Mouse (Mus musculus): ENCODE data around the gene Zfp667. TPM values are rescaled to one million over a fixed set of nuclear protein-coding genes. Genes with fewer than 3 reads are reported as not detected.
"Not testable (repeated sequence)": the region's sequence is repeated elsewhere in the genome, so short reads cannot be mapped to it uniquely, and the experiment has no call there.

Gene Zfp667
- 5.6 and 7.1 TPM in 2 replicates for polyA plus RNA-seq (2015; fragmentation: Nextera tagmentation; extraction: Ambion mirVana)

DNA sequence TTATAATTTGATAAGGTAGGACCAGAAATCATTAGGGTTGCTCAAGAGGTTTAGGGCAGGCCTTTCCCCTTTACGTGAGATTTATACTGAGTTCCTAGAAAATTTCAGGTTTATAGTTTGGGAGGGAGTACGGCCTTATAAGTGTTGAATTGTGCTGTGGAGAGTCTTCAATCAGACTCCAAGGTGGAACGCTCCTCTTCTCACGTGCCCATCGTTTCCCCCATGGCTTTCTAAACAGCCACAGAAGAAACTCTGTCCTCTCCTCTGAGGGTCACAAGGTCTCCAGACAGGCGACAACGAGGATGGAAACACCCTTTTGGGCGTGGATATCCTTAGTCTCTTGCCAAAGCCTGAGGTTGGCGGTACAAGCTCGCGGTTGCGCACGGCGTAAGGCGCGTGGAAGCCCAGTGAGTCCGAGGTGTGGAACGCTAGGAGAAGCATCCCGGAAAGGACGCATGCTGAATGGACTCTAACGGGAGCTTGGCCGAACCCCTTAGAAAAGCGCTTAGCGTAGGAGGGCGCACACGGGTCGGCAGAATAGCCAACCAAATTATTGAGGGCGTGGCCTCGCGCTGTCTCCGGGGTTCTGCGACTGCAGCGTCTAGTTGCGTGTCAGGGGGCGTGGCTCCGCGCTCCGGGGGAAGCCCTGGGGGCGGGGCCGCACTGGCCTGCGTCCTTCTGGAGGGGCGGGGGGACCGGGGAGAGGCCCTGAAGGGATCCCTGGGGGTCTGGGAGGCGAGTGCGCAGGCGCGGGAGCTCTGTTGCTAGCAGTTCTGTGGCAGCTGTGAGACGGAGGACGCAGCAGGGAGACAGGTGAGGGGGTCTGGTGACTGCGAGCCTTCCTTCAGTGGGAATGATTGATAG is at the start of gene Zfp667:
Zfp667 (plus strand) TSS at position 738 of the 864 bp plus-strand sequence.
- no peaks in the 10 kb centered on the region for H3K36me3 ChIP-seq
- H3K27me3 ChIP-seq = no peaks in the 10 kb centered on the region
- H3K9me3 ChIP-seq = no peaks in the 10 kb centered on the region
- 3% methylated on average over 49 of the region's 50 CpGs for WGBS
- peak within 1 kb of the TSS; percentile 86 for H3K27ac ChIP-seq
- H3K4me1 ChIP-seq = peaks cover 18% of the 10 kb centered on the region
- peak within 1 kb of the TSS; percentile 59 for H3K4me3 ChIP-seq
- H3K4me2 ChIP-seq = peak within 1 kb of the TSS; percentile 74
- peak; percentile 90 for ATAC-seq (ENCODE audit: borderline replicate concordance, extremely low read depth, low FRiP score, low TSS enrichment)
- peak within 1 kb of the TSS; percentile 49 for H3K9ac ChIP-seq

DNA sequence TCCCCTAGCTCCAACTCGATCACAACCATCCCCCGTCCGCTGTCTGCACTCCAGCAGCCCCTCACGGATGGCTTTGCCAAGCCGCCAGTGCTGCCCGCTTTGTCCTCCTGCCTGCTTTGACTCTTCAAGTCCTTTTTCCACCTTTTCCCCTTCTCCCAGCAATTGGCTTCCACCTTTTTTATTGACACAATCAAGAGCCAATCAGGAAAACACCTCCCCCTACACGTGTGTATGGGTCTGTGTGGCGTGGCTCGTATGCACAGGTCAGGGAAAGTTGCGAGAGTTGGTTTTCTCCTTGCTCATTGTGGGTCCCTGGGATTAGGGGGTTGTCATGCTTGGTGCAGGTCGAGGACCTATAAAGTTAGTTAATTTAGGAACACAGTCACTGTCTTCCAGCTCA is 46.6 kb upstream of the Zfp667 start:
- no peaks in the 10 kb centered on the region for H3K27me3 ChIP-seq
- H3K36me3 ChIP-seq = no peaks in the 10 kb centered on the region
- H3K4me3 ChIP-seq = no peak overlapping the region
- no peak overlapping the region for H3K27ac ChIP-seq
- no peaks in the 10 kb centered on the region for H3K4me1 ChIP-seq
- H3K9me3 ChIP-seq = no peaks in the 10 kb centered on the region
- 41% methylated on average over 11 of the region's 11 CpGs for WGBS
- no peak overlapping the region for H3K4me2 ChIP-seq
- no peak for ATAC-seq (ENCODE audit: borderline replicate concordance, extremely low read depth, low FRiP score, low TSS enrichment)
- H3K9ac ChIP-seq = no peak overlapping the region

DNA sequence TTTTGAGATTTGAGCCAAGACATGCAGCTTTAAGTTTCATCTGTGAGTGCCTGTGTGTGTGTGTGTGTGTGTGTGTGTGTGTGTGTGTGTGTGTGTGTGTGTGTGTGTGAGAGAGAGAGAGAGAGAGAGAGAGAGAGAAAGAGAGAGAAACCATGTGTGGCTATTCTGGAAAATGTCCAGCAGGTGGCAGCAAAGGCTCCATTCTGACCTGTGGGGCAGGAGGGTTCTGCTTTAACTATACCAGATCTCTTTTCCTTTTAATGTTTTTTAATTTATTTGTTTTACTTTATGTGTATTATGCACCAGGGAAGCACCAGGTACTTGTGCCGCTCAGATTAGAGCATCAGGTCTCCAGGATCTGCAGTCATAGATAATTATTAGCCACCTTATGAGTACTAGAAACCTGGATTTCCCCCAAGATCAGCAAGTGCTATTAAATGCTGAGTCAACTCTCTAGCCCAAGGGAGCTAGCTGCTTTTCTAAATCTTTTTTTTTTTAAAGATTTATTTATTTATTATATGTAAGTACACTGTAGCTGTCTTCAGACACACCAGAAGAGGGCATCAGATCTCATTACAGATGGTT is 45.4 kb upstream of the Zfp667 start:
- not testable (repeated sequence) for H3K9me3 ChIP-seq; H3K9ac ChIP-seq; H3K4me2 ChIP-seq; ATAC-seq (ENCODE audit: borderline replicate concordance, extremely low read depth, low FRiP score, low TSS enrichment); H3K4me3 ChIP-seq; H3K27ac ChIP-seq; H3K36me3 ChIP-seq; H3K27me3 ChIP-seq; H3K4me1 ChIP-seq
- 7% methylated on average over 1 of the region's 1 CpGs for WGBS

DNA sequence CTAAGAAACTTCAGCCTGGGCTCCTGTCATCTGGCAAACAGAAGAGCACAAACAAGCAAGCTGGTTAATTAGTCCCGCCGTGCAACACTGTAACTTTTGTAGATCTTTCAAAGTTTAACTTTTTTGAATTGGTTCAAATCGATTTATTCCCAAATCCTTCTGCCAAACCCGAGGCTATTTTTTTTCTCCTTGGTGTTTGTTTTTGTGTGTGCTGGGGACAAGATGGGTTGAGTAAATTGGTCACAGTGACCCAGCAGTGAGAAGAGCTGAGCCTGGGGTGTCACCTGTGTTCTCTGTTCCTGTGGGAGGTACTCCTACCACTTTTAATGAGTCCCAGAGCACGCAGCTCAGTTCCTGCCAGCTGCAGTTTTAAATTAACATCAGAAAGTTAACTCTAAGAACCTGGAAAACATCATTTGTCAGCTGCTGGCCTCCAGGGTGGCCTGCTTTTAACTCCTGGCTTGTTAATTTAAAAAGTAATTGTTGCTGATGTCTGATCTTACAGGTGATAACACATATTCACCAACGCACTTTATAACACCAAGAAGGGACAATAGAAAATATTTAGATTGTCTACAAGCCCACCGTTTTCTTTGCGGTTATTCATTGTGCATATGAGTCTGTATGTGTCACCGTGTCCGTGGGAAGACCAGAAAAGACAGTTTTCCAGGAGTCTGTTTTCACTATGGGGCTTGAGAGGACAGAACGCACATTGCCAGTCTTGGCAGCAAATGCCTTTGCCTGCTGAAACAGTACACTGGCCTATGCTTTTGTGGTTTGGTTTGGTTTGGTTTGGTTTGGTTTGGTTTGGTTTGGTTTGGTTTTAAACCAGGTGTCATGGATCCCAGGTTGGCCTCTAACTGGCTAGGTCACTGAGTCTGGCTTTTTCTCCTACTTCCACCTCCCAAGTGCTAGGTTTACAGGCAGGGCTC is 41.8 kb upstream of the Zfp667 start:
- Histone ChIP-seq H3K9me3 (no peaks in the 10 kb centered on the region), H3K4me2 (no peak overlapping the region), H3K27ac (no peak overlapping the region), H3K9ac (no peak overlapping the region), H3K4me3 (no peak overlapping the region), H3K36me3 (no peaks in the 10 kb centered on the region), H3K27me3 (no peaks in the 10 kb centered on the region), H3K4me1 (no peaks in the 10 kb centered on the region)
- no peak for ATAC-seq (ENCODE audit: borderline replicate concordance, extremely low read depth, low FRiP score, low TSS enrichment)
- 31% methylated on average over 11 of the region's 11 CpGs for WGBS

DNA sequence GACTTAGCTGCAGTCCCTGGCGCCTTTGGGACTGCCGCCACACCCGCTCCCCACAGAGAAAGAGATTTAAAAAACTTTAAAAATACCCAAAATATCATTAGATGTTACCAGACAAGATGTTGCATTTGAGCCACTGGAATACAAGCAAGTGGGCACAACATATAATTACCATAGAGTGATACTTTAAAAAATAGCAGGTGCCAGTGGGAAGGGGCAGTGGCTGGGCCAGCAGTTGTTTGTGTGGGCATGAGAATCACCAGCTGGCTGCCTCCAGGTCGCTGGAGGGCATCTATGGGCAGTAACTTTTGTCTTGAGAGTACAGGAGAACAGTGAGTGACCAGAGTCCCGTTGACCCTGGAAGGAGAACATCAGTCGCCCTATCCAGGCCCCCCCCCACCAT is 34.0 kb upstream of the Zfp667 start, which contains the start of gene Epp13:
Epp13 (plus strand) TSS at position 301 of the 400 bp plus-strand sequence.
- no peak within 1 kb of the TSS for H3K27ac ChIP-seq
- 84% methylated on average over 6 of the region's 6 CpGs for WGBS
- no peak for ATAC-seq (ENCODE audit: borderline replicate concordance, extremely low read depth, low FRiP score, low TSS enrichment)

DNA sequence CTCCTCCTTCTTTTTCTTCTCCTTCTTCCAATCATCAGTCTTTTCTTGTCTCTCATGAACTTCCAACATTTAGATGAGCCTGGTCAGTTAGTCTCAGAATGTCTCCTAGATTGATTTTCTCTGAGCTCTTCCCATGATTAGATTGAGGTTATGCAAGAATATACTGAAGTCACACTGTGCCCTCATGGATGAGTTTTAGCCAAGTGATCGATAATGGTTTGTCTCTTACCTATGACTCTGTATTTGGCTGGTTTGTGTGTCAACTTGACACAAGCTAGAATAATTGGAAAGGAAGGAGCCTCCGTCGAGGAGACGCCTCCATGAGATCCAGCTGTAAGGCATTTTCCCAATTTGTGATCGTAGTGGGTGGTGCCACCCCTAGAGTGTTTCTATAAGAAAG is 31.9 kb upstream of the Zfp667 start:
- Histone ChIP-seq H3K4me1 (no peaks in the 10 kb centered on the region), H3K9me3 (no peaks in the 10 kb centered on the region), H3K27me3 (no peaks in the 10 kb centered on the region), H3K4me2 (no peak overlapping the region), H3K9ac (no peak overlapping the region), H3K27ac (no peak overlapping the region), H3K4me3 (no peak overlapping the region), H3K36me3 (no peaks in the 10 kb centered on the region)
- WGBS = 88% methylated on average over 5 of the region's 5 CpGs
- no peak for ATAC-seq (ENCODE audit: borderline replicate concordance, extremely low read depth, low FRiP score, low TSS enrichment)

More for the DNA sequence above, 34.0 kb upstream of the Zfp667 start, which contains the start of gene Epp13:
- H3K9me3 ChIP-seq = no peaks in the 10 kb centered on the region
- no peaks in the 10 kb centered on the region for H3K27me3 ChIP-seq
- H3K4me1 ChIP-seq = no peaks in the 10 kb centered on the region
- no peaks in the 10 kb centered on the region for H3K36me3 ChIP-seq
- no peak within 1 kb of the TSS for H3K4me2 ChIP-seq
- H3K9ac ChIP-seq = no peak within 1 kb of the TSS
- no peak within 1 kb of the TSS for H3K4me3 ChIP-seq

DNA sequence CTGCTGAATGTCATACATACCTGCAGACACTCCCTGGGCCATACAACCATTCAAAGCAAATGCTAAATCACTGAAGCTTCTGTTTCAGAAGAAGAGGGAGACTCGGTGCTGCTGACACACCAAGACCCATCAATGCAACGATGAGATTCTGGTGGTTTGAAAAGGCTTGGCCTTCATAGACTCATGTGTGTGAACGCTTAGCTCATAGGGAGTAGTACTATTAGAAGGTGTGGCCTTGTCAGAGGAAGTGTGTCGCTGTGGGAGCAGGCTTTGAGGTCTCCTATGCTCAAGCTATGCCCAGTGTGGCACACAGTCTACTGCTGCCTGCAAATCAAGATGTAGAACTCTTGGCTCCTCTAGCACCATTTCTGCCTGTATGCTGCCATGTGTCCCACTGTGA is 29.0 kb upstream of the Zfp667 start:
- Histone ChIP-seq H3K4me3 (no peak overlapping the region), H3K27ac (no peak overlapping the region), H3K4me2 (no peak overlapping the region), H3K9me3 (no peaks in the 10 kb centered on the region), H3K36me3 (no peaks in the 10 kb centered on the region), H3K4me1 (no peaks in the 10 kb centered on the region), H3K27me3 (no peaks in the 10 kb centered on the region), H3K9ac (no peak overlapping the region)
- WGBS = 80% methylated on average over 4 of the region's 4 CpGs
- ATAC-seq (ENCODE audit: borderline replicate concordance, extremely low read depth, low FRiP score, low TSS enrichment) = no peak

DNA sequence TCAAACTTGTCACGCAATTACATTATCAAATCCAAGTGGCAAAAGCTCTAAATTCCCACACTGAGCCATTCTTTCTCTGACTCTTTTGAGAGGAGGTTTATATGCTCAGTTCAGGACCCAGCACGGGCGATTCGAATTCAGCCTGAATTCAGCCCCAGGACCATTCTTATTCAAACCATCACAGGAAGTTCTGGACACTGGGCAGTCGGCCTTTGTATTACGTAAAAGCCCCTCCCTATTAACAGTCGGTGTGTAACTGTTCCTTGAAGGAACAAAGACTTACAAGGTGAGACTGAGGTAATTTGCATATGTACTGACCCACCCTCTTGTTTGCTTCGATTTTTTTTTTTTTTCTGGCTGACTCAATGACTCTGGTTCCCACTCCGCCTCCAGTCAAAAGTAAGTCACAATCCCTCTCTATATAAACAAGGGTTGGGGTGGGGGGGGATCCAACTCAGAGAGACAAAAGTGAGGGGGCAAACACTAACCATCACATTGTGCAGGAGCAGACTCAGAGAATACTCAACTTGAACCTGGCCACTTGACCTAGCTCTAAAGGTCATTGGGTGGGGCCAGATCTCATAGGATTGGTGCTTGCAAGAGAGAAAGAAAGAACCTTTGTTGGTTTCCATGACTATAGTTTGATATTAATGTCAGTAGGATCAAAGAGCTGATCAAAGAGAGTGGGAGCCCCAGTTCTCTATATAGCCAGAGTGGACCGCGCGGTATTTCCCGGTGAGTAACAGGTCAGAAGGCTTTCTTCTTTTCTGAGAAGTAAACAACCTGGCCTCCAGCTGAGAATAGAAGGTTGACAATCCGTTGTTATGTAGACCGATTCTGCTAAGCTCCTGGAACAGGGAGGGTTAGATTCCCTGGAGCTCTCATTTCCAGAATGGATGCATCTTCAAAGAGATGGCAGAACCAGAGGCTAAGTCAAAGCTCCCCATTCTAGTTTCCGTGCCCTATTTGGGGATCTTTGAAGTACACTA is 27.9 kb upstream of the Zfp667 start:
- WGBS = 42% methylated on average over 16 of the region's 16 CpGs
- H3K4me3 ChIP-seq = no peak overlapping the region
- no peaks in the 10 kb centered on the region for H3K9me3 ChIP-seq
- H3K36me3 ChIP-seq = no peaks in the 10 kb centered on the region
- no peak overlapping the region for H3K27ac ChIP-seq
- H3K27me3 ChIP-seq = no peaks in the 10 kb centered on the region
- H3K9ac ChIP-seq = no peak overlapping the region
- no peaks in the 10 kb centered on the region for H3K4me1 ChIP-seq
- no peak for ATAC-seq (ENCODE audit: borderline replicate concordance, extremely low read depth, low FRiP score, low TSS enrichment)
- no peak overlapping the region for H3K4me2 ChIP-seq

DNA sequence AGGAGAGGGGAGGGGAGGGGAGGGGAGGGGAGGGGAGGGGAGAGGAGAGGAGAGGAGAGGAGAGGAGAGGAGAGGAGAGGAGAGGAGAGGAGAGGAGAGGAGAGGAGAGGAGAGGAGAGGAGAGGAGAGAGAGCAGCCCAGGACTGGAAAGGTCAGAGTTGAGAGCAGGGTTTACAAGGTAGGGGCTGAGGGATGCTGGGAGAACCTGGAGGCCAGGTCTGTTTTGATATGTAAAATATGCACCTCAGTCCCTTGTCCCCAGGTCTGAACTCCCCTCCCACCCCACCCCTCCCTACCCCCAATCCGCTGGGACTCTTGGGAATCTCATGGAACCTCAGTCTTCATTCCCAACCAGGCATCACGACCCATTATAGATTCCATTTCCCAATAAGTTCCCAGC is 26.4 kb upstream of the Zfp667 start:
- 46% methylated on average over 2 of the region's 2 CpGs for WGBS
- H3K4me1 ChIP-seq; H3K9me3 ChIP-seq; ATAC-seq (ENCODE audit: borderline replicate concordance, extremely low read depth, low FRiP score, low TSS enrichment); H3K4me3 ChIP-seq; H3K36me3 ChIP-seq; H3K27me3 ChIP-seq; H3K9ac ChIP-seq; H3K27ac ChIP-seq; H3K4me2 ChIP-seq: not testable (repeated sequence)

DNA sequence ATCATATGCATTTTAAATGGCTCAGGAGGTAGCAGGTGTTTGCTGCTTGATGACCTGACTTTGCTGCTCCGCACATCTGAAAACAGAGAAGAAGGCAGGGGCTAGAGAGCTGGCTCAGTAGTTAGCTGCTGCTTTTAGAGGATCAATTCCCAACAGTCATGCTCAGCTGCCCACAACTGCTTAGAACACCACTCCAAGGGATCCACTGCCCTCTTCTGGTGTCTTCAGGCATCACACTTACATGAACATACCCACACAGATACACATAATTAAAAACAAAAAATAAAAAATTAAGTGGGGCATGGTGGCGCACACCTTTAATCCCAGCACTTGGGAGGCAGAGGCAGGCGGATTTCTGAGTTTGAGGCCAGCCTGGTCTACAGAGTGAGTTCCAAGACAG is 24.3 kb upstream of the Zfp667 start:
- Histone ChIP-seq H3K36me3 (no peaks in the 10 kb centered on the region), H3K9ac (no peak overlapping the region), H3K4me2 (no peak overlapping the region), H3K27ac (no peak overlapping the region), H3K27me3 (no peaks in the 10 kb centered on the region), H3K4me3 (no peak overlapping the region), H3K9me3 (no peaks in the 10 kb centered on the region), H3K4me1 (no peaks in the 10 kb centered on the region)
- WGBS = 77% methylated on average over 3 of the region's 3 CpGs
- no peak for ATAC-seq (ENCODE audit: borderline replicate concordance, extremely low read depth, low FRiP score, low TSS enrichment)

DNA sequence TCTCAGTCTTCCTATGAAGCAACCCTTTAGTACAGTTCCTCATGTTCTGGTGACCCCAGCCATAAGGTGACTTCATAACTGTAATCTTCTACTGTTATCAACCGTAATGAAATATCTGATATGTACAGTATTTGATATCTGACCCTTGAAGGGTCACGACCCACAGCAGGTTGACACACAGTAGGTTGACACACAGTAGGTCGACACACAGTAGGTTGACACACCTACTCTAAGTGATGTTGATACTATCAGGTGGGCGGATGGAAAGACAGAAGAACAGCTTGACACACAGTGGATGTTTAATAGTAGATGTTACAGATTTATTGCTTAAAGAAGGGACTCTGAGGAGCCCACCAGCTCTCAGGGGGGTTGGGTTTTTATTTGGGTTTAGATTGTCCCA is 23.4 kb upstream of the Zfp667 start:
- H3K4me2 ChIP-seq = no peak overlapping the region
- 73% methylated on average over 4 of the region's 4 CpGs for WGBS
- no peaks in the 10 kb centered on the region for H3K4me1 ChIP-seq
- no peak for ATAC-seq (ENCODE audit: borderline replicate concordance, extremely low read depth, low FRiP score, low TSS enrichment)
- no peaks in the 10 kb centered on the region for H3K9me3 ChIP-seq
- no peak overlapping the region for H3K9ac ChIP-seq
- H3K27ac ChIP-seq = no peak overlapping the region
- no peaks in the 10 kb centered on the region for H3K36me3 ChIP-seq
- H3K27me3 ChIP-seq = no peaks in the 10 kb centered on the region
- H3K4me3 ChIP-seq = no peak overlapping the region

Data from lung, embryonic 15.5 days (tissue).